Mouse (Mus musculus) cerebellum, postnatal 4 days (tissue): ENCODE data around the gene Gm10801.
A peak's percentile ranks its signal among the peaks of the same experiment; 100 is the strongest.
"Not testable (repeated sequence)": the region's sequence is repeated elsewhere in the genome, so short reads cannot be mapped to it uniquely, and the experiment has no call there.

Source experiments
- DNase-seq, 2 experiments: peaks; one replicate each; pipeline ENCODE4 v3.0.0; 2022; ENCODE audit warnings: low spot score in 2 of 2, mixed read lengths in 1 of 2

Gene Gm10801

DNA sequence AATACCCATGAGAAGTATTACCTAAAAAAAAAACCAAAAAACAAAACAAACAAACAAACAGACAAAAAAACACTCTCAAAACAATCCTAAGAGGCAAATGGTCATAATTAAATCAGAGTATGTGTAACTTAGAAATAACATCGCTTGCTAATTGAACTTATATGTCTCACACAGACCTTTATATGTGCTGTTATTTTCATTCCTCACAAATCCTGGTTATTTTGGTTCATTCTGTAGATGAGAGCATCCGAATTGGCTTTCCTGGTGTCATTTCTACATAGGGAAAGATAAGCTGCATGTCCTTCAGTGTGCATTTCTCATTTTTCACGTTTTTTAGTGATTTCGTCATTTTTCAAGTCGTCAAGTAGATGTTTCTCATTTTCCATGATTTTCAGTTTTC is at the start of gene Gm10801:
Gene Gm10801, plus strand, starts transcription at position 301 of the 400 bp plus-strand sequence.
- DNase-seq = not testable (repeated sequence)

GRCm38 (mm10) chr2:98667201-98667600 is 5.2 kb downstream of the Gm10801 start, which contains the start of gene Gm10800:
Gene Gm10800, minus strand, starts transcription at chr2:98667301.
- not testable (repeated sequence) for DNase-seq

DNA sequence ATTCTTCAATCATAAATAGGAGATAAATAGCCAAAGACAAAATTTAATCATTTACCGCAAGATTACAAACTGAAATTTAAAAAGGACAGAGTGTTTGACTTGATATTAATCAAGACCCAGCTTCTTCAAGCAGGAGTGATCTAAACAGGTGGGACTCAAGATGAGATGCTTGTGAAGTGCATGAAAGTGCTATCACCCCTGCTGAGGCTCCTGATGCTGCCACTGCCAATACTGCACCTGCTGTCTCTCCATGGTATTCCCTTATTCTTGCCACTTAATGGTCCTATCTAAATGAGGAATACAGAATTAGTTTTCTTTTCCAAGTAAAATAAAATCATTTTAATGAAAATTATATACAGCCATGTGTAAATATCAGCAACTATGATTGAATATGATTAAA is 35.5 kb downstream of the Gm10801 start:
- peak in 1 of 2 experiments; percentile 5 for DNase-seq
